In genomic region chr15:90764501-90764900, GRCm38 (mm10) we compare ENCODE assay signal across 5 mouse cellular contexts.
ATAC-seq lines count a peak whose summit lies in the region.

No protein-coding gene starts in this region.

- ATAC-seq in common myeloid progenitor, adult 5-6 weeks (replicated peaks; ENCODE audit: low read depth, poor library complexity, severe bottlenecking): peak; percentile 62; the same call in 1 of the 2 replicates
- ATAC-seq in erythroid progenitor cell, adult 5-6 weeks (replicated peaks; ENCODE audit: low FRiP score, poor library complexity, severe bottlenecking): peak; percentile 65; the same call in 1 of the 2 replicates
- ATAC-seq in inflammation-experienced regulatory T-cells, adult 6 months: peak; percentile 43
- peak; percentile 60 for ATAC-seq in megakaryocyte progenitor cell, adult 5-6 weeks (replicated peaks; ENCODE audit: poor library complexity)
- peak; percentile 67 for ATAC-seq in neutrophil, adult 5-6 weeks (ENCODE audit: extremely low read depth, insufficient number of reproducible peaks, low FRiP score, poor library complexity, severe bottlenecking)

Comparison
In these comparisons a context has a peak if more than half of its experiments do, and no peak if none do; other contexts are left out.
1. Peak in every context shown above with its lines: ATAC-seq.